Mouse (Mus musculus): Measurements from ENCODE around the gene Crkl.
"Not testable (repeated sequence)": the region's sequence is repeated elsewhere in the genome, so short reads cannot be mapped to it uniquely, and the experiment has no call there.

Crkl gene

DNA sequence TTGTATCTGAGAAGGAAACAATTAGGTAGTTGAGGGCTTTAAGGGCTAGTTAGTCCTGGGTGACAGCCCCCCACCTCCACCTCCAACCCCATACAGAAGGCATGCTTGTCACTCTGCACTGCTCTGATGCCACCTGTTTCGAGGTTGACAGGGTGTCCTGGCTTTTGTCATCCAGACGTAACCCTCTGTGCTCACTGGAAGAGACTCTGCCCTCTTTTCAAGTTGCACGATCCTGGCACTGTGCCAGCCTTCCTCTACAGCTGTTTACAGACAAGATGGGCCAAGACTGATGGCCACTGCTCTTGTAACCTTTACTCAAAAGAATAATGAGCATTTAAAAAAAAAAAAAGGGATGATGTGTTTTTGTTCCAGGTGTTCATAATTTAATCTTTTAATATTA is 34.7 kb downstream of the Crkl start:
- no peak for DNase-seq (ENCODE audit: low spot score)

DNA sequence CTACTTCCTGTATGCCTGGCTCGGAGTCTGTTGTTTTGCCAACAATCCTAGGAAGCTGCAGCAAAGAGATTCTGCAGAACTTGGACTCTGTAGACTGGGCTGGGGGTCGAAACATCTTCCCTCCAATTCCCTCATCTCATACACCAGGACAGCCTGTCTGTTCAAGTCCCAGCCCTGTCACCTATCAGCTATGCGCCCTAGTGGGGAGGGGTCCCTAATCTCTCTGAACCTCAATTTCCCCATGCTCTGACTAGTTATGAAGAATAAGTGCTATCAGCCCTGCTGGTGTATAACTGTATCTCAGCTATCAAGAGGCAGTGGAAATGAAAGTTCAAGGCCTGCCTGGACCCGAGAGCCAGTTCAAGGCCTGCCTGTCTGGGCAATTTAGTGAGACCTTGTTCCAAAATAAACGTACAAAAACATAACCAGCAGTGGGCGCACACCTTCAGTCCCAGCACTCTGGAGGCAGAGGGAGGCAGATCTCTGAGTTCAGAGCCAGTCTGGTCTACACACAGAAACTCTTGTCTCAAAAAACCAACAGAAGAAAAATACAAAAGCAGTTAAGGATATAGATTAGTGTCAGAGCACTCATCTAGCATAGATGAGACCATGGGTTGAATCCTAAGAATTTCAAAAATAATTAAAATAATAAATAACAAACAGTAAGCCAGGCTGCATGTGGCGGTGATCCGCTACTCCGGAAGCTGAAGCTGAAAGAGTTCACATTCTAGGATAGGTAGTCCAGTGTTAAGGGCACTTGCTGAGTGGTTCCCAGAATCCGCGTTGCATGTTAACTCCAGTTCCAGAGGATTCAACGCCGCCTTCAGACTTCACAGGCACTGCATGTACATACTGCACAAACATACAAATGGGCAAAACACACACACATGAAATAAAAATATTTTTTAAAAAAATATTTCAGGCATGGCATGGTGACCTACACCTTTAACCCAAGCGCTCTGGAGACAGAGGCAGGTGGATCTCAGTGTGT is 37.0 kb downstream of the Crkl start:
- DNase-seq (ENCODE audit: low spot score) = peak; percentile 26

DNA sequence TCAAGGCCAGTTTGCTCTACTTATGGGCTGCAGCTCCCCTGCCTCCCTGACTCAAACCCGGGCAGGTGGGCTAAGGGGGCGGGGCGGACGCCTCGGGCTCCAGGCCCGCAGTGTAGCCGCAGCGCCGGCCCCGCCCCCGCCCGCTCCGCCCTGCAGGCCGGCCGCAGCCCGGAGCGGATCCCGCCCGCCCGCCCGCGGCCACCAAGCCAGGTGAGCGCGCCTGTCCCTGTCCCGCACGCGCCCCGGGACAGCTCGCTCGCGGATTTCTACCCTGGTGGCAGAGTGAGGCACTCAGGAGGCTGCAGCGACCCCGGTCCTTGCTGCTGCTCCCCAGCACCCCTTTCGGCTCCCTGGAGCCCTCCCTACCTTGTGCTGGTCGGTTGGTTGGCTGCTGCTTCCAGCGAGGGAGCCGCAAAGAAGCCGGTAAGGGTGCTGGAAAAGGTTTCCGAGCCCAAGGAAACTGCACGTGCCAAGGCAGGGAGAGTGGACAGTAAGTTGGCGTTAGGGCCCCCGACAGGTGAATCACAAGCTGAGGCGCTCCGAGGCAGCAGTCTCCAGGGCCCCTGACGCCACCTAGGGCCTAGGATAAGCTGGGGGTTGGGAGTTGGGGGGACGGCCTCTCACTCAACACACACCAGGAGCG is 37.8 kb downstream of the Crkl start, which contains the start of gene Aifm3:
TSS of gene Aifm3 (plus strand) at position 143 of the 643 bp plus-strand sequence.
- DNase-seq (ENCODE audit: low spot score) = peak; percentile 40

DNA sequence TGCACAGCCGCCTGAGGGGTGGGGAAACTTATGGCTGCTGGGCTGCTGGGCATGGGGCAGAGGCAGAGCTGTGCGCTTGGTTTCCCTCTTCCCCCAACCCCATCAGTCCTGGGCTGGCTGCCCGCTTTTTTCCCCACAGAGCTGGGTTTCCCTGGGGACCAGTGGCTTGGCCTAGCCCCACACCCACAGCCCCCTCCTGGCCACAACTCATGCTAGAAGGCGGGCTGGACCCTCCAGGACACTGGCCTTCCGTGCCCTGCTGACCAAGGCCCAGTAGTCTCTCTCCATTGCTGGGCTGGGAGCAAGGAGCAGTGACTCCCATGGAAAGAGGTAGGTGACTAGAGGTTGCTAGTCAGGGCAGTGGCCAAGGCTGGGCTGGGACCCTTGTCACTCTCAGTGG is 39.4 kb downstream of the Crkl start:
- no peak for DNase-seq (ENCODE audit: low spot score)

GRCm38 (mm10) chr16:17491896-17492561 is 40.2 kb downstream of the Crkl start:
- DNase-seq (ENCODE audit: low spot score) = peak; percentile 10

DNA sequence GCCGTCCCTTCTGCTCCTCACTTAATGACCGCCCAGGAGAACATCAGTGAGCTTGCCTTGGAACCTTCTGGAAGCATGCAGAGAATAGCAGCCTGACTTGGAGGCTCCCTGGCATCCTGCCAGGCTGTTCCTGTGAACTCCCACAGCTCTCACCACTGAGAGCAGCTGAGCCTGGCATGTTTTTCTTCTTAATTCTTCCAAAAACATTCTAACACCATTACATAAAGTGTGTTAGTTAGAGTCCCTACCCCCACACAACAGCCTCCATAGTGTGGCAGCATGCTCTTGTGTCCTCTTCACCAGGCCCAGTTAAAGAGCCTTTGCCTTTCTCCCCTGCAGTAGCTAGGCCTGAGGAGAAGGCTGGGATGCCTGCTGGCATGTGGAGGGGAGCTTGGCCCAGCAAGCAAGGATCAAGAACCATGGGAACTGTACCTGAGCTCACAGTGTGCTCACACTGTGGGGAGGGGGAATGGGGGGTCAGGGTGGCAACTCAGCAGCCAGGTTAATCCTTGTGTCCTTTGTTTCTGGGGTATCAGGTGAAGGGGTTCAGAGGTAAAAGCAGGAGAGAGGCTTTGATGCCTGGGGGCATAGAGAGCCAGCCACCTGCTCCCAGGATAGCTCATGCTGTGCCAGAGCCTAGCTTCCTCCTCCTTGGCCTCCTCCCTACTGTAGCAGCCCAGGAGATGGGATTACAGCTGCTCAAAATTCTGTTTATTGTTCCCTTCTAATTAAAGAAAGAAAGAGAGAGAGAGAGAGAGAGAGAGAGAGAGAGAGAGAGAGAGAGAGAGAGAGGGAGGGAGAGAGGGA is 44.9 kb downstream of the Crkl start:
- no peak for DNase-seq (ENCODE audit: low spot score)

GRCm38 (mm10) chr16:17499249-17499883 is 47.6 kb downstream of the Crkl start:
- peak; percentile 64 for DNase-seq (ENCODE audit: low spot score)

GRCm38 (mm10) chr16:17502681-17503080 is 50.9 kb downstream of the Crkl start:
- no peak for DNase-seq (ENCODE audit: low spot score)

DNA sequence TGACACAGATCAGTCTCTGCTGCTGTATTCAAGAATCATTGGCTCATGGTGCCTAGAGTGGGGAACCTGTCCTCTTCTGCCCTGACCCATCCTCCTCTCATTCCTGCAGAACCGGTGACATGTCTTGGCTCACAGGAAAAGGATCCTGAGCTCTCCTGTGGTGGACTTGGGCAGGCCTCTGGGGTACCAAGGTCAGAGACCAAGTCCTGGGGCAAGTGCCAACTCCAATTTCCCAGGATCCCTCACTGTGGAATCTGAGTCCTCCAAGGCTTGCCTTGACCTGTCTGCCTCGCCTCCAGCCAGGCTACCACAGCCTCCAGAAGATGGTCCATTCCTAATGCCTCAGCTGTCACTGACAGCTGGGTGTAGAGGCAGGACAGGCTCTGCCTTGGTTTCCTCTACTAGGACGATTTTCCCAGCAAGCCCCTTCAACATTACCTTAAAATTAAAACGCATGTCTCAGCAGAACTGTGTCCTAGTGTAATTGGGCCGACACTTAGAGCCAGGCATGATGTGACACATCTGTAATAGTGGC is 55.3 kb downstream of the Crkl start:
- no peak for DNase-seq (ENCODE audit: low spot score)

DNA sequence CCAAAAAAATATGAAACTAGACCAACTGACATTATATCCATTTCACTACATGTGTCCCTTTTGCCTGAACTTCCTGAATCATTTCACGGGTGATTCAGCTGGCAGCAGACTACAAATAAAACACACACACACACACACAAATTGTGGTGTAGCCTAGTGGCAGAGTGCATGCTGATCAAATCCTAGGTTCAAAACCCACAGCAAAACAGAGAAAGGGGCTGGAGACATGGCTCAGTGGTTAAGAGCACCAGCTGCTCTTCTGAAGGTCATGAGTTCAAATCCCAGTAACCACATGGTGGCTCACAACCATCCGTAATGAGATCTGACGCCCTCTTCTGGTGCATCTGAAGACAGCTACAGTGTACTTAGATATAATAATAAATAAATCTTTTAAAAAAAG is 56.2 kb downstream of the Crkl start:
- DNase-seq (ENCODE audit: low spot score) = not testable (repeated sequence)

DNA sequence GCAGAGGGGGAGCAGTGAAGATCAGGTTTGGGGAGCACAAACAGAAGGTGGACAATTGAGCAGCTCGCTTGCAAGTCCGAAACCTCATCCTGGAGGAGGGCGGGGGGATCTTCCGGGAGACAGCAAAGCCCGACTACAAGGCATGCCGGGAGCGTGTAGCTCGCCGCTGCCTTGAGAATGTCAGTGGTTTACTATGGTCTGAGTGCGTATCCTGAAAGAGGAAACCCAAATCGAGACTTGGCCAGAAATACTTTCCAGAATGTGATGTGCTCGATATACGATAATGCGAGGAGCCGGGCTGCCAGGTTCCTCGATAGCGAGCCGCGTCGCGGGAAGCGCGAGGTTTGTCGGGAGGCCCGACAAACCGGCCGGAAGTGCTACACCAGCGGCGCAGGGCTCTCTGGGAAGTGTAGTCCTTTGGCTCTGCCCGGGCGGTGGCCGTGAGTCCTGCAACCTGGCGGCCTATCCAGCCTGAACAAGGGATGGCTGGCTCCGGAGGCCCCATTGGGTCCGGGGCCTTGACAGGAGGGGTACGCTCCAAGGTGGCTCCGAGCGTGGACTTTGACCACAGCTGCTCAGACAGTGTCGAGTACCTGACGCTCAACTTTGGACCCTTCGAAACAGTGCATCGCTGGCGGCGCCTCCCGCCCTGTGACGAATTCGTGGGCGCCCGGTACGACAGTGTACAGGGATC is 56.9 kb downstream of the Crkl start, which contains the start of gene Lztr1:
TSS of gene Lztr1 (plus strand) at position 143 of the 694 bp plus-strand sequence.
- DNase-seq (ENCODE audit: low spot score) = peak; percentile 92

GRCm38 (mm10) chr16:17509240-17509597 is 57.4 kb downstream of the Crkl start:
- no peak for DNase-seq (ENCODE audit: low spot score)

GRCm38 (mm10) chr16:17510143-17510542 is 58.4 kb downstream of the Crkl start:
- DNase-seq (ENCODE audit: low spot score) = no peak

DNA sequence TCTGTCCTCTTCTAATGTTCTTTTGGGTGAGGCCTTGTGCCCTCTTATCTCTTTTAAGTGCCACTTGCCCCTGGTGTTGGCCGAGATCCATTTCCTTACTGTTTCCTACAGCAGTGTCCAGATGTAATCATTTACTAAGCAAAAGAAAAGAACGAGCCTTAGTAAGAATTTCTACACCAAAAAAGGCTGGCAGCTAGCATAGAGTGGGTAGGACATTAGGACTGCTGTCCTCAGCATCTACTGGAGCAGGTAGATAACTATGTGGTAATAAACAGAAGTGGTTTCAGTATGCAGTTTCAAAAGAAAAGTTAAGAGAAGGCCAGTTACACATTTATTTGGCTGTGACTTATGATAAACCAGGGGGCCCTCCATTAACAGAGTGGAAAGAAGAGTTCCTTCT is 58.9 kb downstream of the Crkl start:
- no peak for DNase-seq (ENCODE audit: low spot score)

DNA sequence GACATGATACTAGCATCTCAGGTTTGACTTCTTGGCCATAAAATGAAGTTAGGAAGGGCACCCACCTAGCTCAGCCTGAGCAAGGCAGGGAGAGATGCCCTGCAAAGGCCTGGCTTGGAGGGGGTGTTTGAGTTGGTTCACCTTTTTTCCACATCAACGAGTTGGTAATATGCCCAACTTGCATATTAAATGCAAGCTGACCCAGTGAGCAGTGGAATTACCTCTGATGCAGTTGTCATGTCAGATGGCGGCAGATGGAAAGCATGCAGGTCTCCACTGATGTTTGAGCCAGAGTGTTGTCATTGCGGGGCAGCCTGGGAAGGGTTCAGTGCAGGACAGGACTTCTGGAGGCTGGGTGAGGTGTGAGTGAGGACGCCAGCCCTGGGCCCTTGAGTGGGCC is 59.6 kb downstream of the Crkl start:
- no peak for DNase-seq (ENCODE audit: low spot score)

GRCm38 (mm10) chr16:17518910-17519309 is 67.1 kb downstream of the Crkl start:
- no peak for DNase-seq (ENCODE audit: low spot score)

- no peak for DNase-seq (ENCODE audit: low spot score)
Measured at GRCm38 (mm10) chr16:17524156-17524555, 72.4 kb downstream of the Crkl start.

DNA sequence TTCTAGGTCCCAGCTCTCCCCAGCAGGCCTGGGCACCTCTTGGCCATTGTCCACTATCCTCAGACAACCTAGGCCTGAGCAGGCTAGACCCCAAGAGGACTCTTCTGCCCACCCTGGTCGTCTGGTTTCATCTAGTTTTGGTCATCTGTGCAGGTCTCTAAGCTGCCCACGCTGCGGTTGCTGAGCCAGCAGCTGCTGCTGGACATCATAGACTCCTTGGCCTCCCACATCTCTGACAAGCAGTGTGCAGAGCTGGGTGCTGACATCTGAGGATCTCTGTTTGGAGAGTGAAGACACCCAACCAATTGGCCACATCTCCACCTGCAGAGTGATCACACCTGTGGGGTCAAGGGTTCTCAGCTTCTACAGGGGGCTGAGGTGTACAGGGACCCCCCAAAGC is 73.7 kb downstream of the Crkl start:
- no peak for DNase-seq (ENCODE audit: low spot score)

DNA sequence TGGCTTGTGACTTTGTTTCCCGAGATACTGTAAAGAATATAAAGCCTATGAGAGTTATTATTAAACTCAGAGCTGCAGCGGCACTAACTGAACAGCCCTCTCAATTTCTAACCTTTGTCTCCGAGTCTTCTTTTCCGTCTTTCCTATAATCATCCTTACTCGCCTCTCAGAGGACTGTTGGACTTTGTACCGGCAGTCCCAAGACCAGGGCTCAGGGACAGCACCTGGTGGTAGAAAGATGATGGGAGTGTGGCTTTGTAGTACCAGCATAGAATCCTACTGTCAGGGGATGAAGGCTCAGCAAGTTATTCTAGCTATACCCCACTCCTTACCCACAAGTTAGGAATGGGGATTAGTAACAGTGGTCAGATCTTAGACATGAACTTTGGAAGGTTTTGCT is 74.4 kb downstream of the Crkl start:
- no peak for DNase-seq (ENCODE audit: low spot score)

GRCm38 (mm10) chr16:17527606-17528005 is 75.8 kb downstream of the Crkl start:
- no peak for DNase-seq (ENCODE audit: low spot score)

All from retina, embryonic 14.5 days (tissue).